Mouse (Mus musculus) C2C12 (cell line): ENCODE data around the gene Gm10337.

Experiments
- CTCF ChIP-seq: IDR thresholded peaks from one replicate; pipeline ENCODE4 v1.5.1; 2011; ENCODE audit not compliant: control insufficient read depth, insufficient read depth, insufficient read length
- FOSL1 ChIP-seq: IDR thresholded peaks from one replicate; pipeline ENCODE4 v1.8.0; 2011; ENCODE audit warnings: mild to moderate bottlenecking, low read length; ENCODE audit not compliant: poor library complexity, insufficient read depth, severe bottlenecking
- MYOG ChIP-seq: IDR thresholded peaks from one replicate; pipeline ENCODE4 v1.6.1; 2011; ENCODE audit not compliant: control insufficient read depth, insufficient read length; ENCODE audit errors: extremely low read depth

DNA sequence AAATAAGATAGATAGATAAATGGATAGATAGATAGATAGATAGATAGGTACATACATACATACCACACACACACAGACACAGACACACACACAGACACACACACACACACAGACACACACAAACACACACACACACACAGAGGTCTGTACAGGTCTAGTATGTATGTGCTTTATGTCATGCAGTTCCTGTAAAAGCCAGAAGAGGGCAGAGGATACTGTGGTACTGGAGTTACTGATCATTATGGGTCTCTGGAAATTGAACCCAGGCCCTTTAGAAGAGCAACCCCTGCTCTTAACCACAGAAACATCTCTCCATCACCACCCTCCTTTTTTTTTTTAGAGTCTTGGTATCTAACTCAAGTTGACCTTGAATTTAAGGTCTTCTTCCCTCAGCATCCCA lies 39.9 kb upstream of the Gm10337 start:
- TF ChIP-seq CTCF (no peak), MYOG (no peak), FOSL1 (no peak)
